Mouse (Mus musculus) lung, adult 18-20 months (tissue): ENCODE measurements at regions not wholly inside any gene's neighbourhood (a gene's known extent, or its start where the extent isn't known, plus 50 kb on each side); places are given as distances from the start of the nearest gene placed in this dataset.

Experiments used
- DNase-seq, 2 experiments: peaks; one replicate each; pipeline ENCODE4 v3.0.0; 2022; ENCODE audit warnings: mixed read lengths in 2 of 2

DNA sequence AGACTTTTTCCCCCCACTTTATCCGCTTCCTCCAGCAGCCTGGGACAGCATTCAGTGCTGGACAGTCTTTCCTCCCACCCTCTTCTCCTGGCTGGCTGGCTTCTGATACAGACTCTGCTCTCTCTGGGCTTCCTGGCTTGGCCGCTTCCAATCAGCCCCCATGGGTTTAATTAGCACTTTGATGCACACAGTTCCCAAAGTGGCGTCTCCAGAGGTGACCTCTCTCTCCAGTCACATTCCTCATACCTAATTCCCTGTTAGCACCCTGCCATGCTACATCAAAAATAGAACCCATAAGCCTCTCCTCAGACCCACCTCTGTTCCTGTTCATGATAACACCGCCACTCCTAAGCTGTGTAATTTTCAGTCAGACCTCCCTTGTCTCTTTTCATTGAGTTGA lies 101.9 kb upstream of the Arid2 start:
- no peak for DNase-seq

- no peak for DNase-seq
Observed at GRCm38 (mm10) chr15:96185901-96186300, 101.4 kb upstream of the Arid2 start.

DNA sequence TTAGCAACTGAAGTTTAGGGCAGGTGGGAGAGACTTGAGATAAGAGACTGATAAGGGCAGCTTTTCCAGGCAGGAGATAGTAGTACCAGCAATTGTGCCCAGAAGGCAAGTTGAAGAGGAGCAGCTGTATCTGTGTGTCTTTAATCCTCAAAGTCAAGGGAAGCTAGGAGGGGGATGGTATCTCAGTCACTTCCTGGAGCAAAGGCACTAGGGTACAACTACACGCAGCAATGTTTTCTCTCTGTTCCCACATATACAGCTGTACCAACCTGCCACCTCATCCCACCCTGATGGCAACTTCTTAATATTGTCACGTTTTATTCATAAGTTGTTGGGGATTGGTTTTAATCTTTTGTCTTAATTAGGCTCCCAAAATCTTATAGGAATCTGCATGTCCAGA lies 97.8 kb upstream of the Arid2 start:
- no peak for DNase-seq

DNA sequence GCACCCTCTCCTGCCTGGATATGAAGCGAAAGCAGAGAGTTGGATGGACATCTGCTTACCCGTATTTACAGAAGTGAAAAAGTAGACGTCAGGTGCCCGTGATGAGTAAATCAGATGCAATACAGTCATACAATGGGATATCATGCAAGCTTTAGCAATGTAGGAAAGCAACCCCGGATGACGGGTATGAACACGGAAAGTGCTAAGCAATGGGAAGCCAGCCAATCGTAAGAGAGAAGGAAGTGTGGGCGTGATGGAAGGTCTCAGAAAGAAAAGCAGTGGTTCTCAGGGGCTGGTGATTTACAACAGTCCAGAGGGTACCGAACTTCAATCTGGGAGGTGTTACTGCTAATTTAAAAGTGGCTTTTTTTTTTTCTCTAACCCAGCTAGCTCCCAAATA lies 89.9 kb upstream of the Arid2 start:
- DNase-seq = no peak

GRCm38 (mm10) chr15:96197932-96198331 lies 89.4 kb upstream of the Arid2 start:
- no peak for DNase-seq

- no peak for DNase-seq
Observed at GRCm38 (mm10) chr15:96201273-96201672, 86.0 kb upstream of the Arid2 start.

GRCm38 (mm10) chr15:96201701-96202460 lies 85.4 kb upstream of the Arid2 start:
- peak; percentile 6 to 38 for DNase-seq

- DNase-seq = no peak
Observed at GRCm38 (mm10) chr15:96204187-96204586, 83.1 kb upstream of the Arid2 start.

DNA sequence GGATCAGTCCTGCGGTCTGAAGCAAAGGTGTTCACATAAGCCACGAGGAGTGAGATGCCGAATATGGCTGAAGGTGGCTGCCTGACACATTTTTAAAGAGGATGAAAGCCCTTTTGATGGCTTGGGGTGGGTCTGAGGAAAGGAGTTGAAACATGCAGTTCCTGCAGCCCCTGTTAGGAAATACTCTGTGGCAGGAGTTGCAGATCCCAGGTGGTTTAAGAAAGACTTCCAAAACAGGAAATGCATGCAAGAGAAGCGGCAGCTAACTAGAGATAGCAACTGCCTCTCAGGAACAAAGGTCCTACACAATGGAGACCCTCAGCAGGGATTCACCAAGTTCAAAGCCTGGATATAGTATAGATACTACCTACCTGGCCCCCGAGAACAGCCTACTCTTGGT lies 82.7 kb upstream of the Arid2 start:
- DNase-seq = no peak

DNA sequence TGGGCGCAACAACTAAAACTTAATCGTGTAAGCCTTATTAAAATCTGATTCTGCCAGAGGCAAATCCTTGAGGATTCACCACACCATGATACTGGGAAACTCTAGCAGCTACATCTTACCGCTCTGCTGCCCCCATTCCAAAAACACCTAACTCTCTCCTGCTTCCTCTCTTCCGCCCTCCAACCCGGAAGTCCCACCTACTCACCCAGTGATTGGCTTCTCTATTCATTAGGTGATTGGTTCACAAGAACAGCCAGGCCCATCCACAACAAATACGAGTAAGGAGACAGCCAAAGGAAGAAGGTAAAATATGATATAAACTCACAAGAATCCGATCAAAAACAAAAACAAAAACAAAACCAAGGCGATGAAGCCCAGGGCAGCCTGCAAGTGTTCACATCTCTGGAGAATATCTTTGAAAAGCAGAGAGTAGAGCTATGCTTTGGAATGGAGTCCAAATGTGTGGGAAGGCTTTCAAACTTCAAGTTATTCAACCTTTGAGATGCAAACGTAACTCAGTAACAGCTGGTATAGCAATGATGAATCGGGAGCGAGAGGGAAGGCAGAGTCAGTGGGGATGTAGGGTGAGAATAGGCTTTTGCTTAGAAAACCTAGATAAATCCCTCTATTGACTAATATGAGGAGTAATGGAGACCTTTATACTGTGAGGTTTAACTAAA lies 76.5 kb upstream of the Arid2 start:
- no peak for DNase-seq

DNA sequence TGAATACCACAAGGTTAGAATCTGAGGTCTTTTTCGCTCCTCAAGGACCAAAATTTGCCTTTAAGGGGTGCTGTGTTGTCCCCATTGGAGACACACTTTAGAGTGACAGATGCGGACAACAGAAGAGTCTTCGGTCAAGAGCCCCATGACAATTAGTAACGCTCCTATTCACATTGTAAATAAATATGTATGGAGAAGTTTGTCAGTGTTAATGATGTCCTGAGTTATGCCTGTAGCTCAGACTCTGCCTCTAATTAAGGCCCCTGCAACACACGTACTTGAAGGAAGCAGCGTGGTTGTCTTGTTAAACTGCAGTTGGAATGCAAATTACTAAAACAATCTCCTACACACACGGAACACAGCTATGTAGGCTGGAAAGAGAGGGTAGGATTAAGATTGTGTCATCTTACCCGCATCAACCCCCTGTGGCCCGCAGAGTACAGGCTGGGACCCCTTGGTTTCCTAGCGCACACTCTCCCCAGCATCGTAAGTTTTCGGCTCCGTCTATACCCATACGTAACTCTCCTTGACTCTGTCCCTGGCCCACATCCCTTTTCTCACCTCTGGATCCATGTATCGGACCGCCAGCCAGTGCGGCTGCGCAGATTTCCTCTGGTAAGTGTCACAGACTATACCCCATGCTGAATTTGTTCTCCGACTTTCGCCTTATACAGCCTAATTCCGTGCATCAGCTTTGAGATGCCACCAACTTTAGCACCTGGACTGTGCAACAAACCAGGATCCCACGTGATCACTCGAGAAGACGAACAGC lies 73.6 kb upstream of the Arid2 start:
- no peak for DNase-seq

- no peak for DNase-seq
Observed at GRCm38 (mm10) chr15:96217896-96218295, 69.4 kb upstream of the Arid2 start.

- no peak for DNase-seq
Observed at GRCm38 (mm10) chr15:96219746-96220145, 67.6 kb upstream of the Arid2 start.

- DNase-seq = no peak
Observed at GRCm38 (mm10) chr15:96231969-96232368, 55.3 kb upstream of the Arid2 start.

- DNase-seq = peak in 1 of 2 experiments; percentile 4
Observed at GRCm38 (mm10) chr15:96233113-96233512, 54.2 kb upstream of the Arid2 start.

DNA sequence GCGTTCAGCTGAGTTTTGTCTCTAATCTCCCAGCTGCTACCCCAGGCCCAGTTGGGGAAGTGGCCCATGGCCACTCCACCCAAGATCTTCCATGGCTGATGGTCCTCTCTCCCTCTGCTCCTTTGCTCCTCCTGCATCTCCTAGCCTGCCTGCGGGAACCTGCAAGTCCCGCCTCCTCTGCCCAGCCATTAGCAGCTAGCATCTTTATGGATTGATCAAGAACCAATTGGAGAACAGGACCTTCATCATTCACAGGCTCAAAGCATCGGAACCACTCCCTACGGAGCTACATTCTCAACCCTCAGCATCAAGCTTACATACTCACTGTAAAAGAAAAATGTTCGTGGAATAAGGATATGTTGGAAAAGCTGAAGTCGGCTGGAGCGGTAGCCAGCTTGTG lies 52.5 kb upstream of the Arid2 start:
- no peak for DNase-seq
